Mouse (Mus musculus) olfactory bulb, adult 2 months (tissue): ENCODE measurements around the gene Snrpc. TPM values are rescaled to one million over a fixed set of nuclear protein-coding genes. Genes with fewer than 3 reads are reported as not detected.

Experiments
- H3K27ac ChIP-seq: fragments of 200-500 bp; 2 replicates; pipeline ENCODE4 v1.5.1; 2012; ENCODE audit warnings: low read depth, low read length; ENCODE audit not compliant: insufficient read depth
- H3K4me1 ChIP-seq: fragments of 200-500 bp; 2 replicates; pipeline ENCODE4 v1.6.1; 2012; ENCODE audit warnings: low read length; ENCODE audit not compliant: control insufficient read depth, insufficient read depth
- H3K4me3 ChIP-seq: fragments of 200-500 bp; 2 replicates; pipeline ENCODE4 v1.5.1; 2012; ENCODE audit warnings: mild to moderate bottlenecking, low read depth, low read length, moderate library complexity; ENCODE audit not compliant: insufficient read depth
- CTCF ChIP-seq: fragments of 200-500 bp; IDR thresholded peaks from 2 replicates; pipeline ENCODE4 v1.5.1; 2012; ENCODE audit warnings: low read depth, mild to moderate bottlenecking, low read length, moderate library complexity; ENCODE audit not compliant: insufficient read depth
- POLR2A ChIP-seq: fragments of 200-500 bp; IDR thresholded peaks from 2 replicates; pipeline ENCODE4 v1.6.1; 2012; ENCODE audit warnings: mild to moderate bottlenecking, low read depth, low read length, moderate library complexity; ENCODE audit not compliant: insufficient read depth
- WGBS: fragments of 180-500 bp; shearing (Covaris S2); methylation state at CpG from one replicate; pipeline ENCODE4 v1.1.7; 2018; 5-methylcytosine and 5-hydroxymethylcytosine counted together
- polyA plus RNA-seq: library from polyadenylated mRNA; stranded (reverse); fragments of >200 nt; gene quantifications from 2 replicates; pipeline ENCODE4 v1.2.4, GENCODE M21; 2012; ENCODE audit warnings: low replicate concordance; ENCODE audit not compliant: missing spikeins, insufficient read depth, insufficient read length

Snrpc gene
- polyA plus RNA-seq, 1 experiment = not detected

- H3K27ac ChIP-seq = no peak overlapping the region
- H3K4me3 ChIP-seq = no peak overlapping the region
- H3K4me1 ChIP-seq = no peaks in the 10 kb centered on the region
- TF ChIP-seq POLR2A (no peak), CTCF (no peak)
- 75% methylated on average over 5 of the region's 5 CpGs for WGBS
Observed at GRCm38 (mm10) chr17:27874510-27874909, 36.6 kb downstream of the Snrpc start.

GRCm38 (mm10) chr17:27881518-27881917 is 43.6 kb downstream of the Snrpc start:
- no peaks in the 10 kb centered on the region for H3K4me1 ChIP-seq
- WGBS = 63% methylated on average over 11 of the region's 11 CpGs
- no peak overlapping the region for H3K27ac ChIP-seq
- TF ChIP-seq CTCF = no peak
- TF ChIP-seq POLR2A = no peak
- no peak overlapping the region for H3K4me3 ChIP-seq

GRCm38 (mm10) chr17:27883129-27883528 is 45.2 kb downstream of the Snrpc start:
- no peak overlapping the region for H3K4me3 ChIP-seq
- no peak overlapping the region for H3K27ac ChIP-seq
- WGBS = 89% methylated on average over 8 of the region's 8 CpGs
- TF ChIP-seq CTCF (no peak), POLR2A (no peak)
- H3K4me1 ChIP-seq = no peaks in the 10 kb centered on the region

- TF ChIP-seq POLR2A (no peak), CTCF (no peak)
- H3K4me1 ChIP-seq = no peaks in the 10 kb centered on the region
- no peak overlapping the region for H3K4me3 ChIP-seq
- H3K27ac ChIP-seq = no peak overlapping the region
- WGBS = 91% methylated on average over 6 of the region's 6 CpGs
Observed at GRCm38 (mm10) chr17:27883994-27884393, 46.0 kb downstream of the Snrpc start.

- no peak for TF ChIP-seq POLR2A
- TF ChIP-seq CTCF = no peak
- Histone ChIP-seq H3K27ac (no peak overlapping the region), H3K4me3 (no peak overlapping the region), H3K4me1 (no peaks in the 10 kb centered on the region)
- 70% methylated on average over 19 of the region's 19 CpGs for WGBS
Observed at GRCm38 (mm10) chr17:27886499-27887210, 48.7 kb downstream of the Snrpc start.

Other genes with a start within 250 kb of the Snrpc start
- 554 TPM in 1 of 2 replicates, not detected in the other for gene Nudt3, start 214.7 kb upstream of the Snrpc start, polyA plus RNA-seq
- not detected in 2 replicates for gene RPS10-NUDT3, start 202.9 kb upstream of the Snrpc start, polyA plus RNA-seq
- 934 TPM in 1 of 2 replicates, not detected in the other for gene Rps10, start 201.5 kb upstream of the Snrpc start, polyA plus RNA-seq
- 329 TPM in 1 of 2 replicates, not detected in the other for gene Pacsin1, start 182.6 kb upstream of the Snrpc start, polyA plus RNA-seq
- gene Spdef, start 109.2 kb upstream of the Snrpc start, polyA plus RNA-seq = not detected in 2 replicates
- gene D17Wsu92e, start 17.5 kb upstream of the Snrpc start, polyA plus RNA-seq = 114 TPM in 1 of 2 replicates, not detected in the other
- gene Uhrf1bp1, start 18.3 kb downstream of the Snrpc start, polyA plus RNA-seq = not detected in 2 replicates
- not detected in 2 replicates for gene Anks1, start 71.2 kb downstream of the Snrpc start, polyA plus RNA-seq
- not detected in 2 replicates for gene Taf11, start 71.7 kb downstream of the Snrpc start, polyA plus RNA-seq
- gene Tcp11, start 242.5 kb downstream of the Snrpc start, polyA plus RNA-seq = not detected in 2 replicates